Mouse (Mus musculus): ENCODE data around the gene Tmem170. TPM values are rescaled to one million over a fixed set of nuclear protein-coding genes. Genes with fewer than 3 reads are reported as not detected.

Tmem170 gene
- 3.5 and 7.6 TPM in 2 replicates for polyA plus RNA-seq (2021; fragmentation: Nextera tagmentation)
- long read RNA-seq, experiment 1, partial matches to known transcripts, result 0 of 9 reads
- long read RNA-seq, experiment 1, other reads (novel, unspliced or antisense), result 9 of 9 reads
- long read RNA-seq, experiment 2, result 0 reads

GRCm38 (mm10) chr8:111876355-111876948, at the start of gene Tmem170:
Gene Tmem170, minus strand, starts transcription at chr8:111876750.

DNA sequence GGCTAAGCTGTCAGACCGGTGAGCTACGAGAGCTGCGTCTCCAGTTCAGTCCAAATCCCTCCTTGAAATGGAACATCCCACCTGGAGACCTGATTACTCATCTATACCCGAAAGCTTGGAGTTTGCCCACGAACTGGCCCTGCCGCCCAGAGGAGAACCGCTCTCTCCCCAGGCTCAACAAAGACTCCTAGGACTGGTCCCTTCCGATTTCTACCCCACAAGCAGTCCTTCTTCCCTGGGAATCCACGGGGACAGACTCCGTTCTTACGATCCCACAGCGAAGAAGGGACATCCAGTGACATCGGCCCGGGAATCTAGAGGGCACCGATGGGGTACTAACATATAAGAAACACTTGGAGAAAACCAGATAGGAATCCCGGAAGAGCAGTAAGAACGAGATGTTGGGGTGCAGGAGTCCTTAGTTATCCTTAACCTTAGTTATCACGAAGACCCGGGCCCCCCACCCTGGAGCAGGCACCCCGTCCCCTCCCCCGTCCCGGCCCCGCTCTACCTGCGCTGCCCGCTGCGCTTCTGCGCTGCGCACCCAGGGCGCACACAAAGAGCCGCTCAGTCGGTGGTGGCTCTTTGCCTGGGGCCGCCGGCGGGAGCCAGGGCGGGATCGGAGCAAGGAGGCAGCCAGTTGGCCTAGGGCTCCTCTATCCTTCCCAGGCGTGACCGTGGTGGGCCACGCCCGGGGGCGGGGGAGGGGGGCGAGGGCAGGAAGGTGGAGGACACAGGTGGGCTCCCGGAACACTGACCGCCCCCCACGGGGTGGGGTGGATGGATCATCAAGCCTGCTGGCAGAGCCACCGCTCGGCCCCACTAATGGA, 33.3 kb upstream of the Tmem170 start, which contains the start of gene Chst5:
TSS of gene Chst5 (minus strand) at position 827 of the 830 bp plus-strand sequence.

GRCm38 (mm10) chr8:111853861-111854501, 22.6 kb downstream of the Tmem170 start, which contains the start of gene Cfdp1:
Gene Cfdp1, minus strand, starts transcription at chr8:111854291.

Other genes with a start within 250 kb of the Tmem170 start
- 2.7 and 3.1 TPM in 2 replicates for gene Ldhd, start 246.4 kb downstream of the Tmem170 start, polyA plus RNA-seq (2021; fragmentation: Nextera tagmentation)
- gene Zfp1, start 233.3 kb downstream of the Tmem170 start, polyA plus RNA-seq (2021; fragmentation: Nextera tagmentation), result 23.7 and 28.3 TPM in 2 replicates
- not detected in 2 replicates for gene Ctrb1, start 185.7 kb downstream of the Tmem170 start, polyA plus RNA-seq (2021; fragmentation: Nextera tagmentation)
- gene Bcar1, start 132.9 kb downstream of the Tmem170 start, polyA plus RNA-seq (2021; fragmentation: Nextera tagmentation), result 22.4 and 23.7 TPM in 2 replicates
- 155 TPM in 2 replicates for gene Cfdp1, start 22.5 kb downstream of the Tmem170 start, polyA plus RNA-seq (2021; fragmentation: Nextera tagmentation)
- 1.8 TPM in 2 replicates for gene Chst5, start 33.7 kb upstream of the Tmem170 start, polyA plus RNA-seq (2021; fragmentation: Nextera tagmentation)
- 8.5 and 12.0 TPM in 2 replicates for gene Tmem231, start 57.1 kb upstream of the Tmem170 start, polyA plus RNA-seq (2021; fragmentation: Nextera tagmentation)
- 523 and 551 TPM in 2 replicates for gene Gabarapl2, start 64.0 kb upstream of the Tmem170 start, polyA plus RNA-seq (2021; fragmentation: Nextera tagmentation)
- gene Adat1, start 115.6 kb upstream of the Tmem170 start, polyA plus RNA-seq (2021; fragmentation: Nextera tagmentation), result 1.2 TPM in 2 replicates
- 52.3 and 68.0 TPM in 2 replicates for gene Kars, start 134.6 kb upstream of the Tmem170 start, polyA plus RNA-seq (2021; fragmentation: Nextera tagmentation)
- gene Terf2ip, start 134.6 kb upstream of the Tmem170 start, polyA plus RNA-seq (2021; fragmentation: Nextera tagmentation), result 44.2 and 46.3 TPM in 2 replicates
- not detected in 2 replicates for gene Gm6793, start 138.3 kb upstream of the Tmem170 start, polyA plus RNA-seq (2021; fragmentation: Nextera tagmentation)